Mouse (Mus musculus) lung, postnatal 0 days (tissue): ENCODE results near the gene Gse1.

Experiments
- CTCF ChIP-seq: IDR thresholded peaks from 2 replicates; pipeline ENCODE4 v1.5.1; 2016; ENCODE audit warnings: antibody characterized with exemption, mild to moderate bottlenecking
- EP300 ChIP-seq: IDR thresholded peaks from 2 replicates; pipeline ENCODE4 v1.6.1; 2016; ENCODE audit warnings: antibody characterized with exemption, mild to moderate bottlenecking, control low read depth

- TF ChIP-seq EP300 (no peak), CTCF (no peak)
Observed at GRCm38 (mm10) chr8:120543416-120544055, 315.3 kb downstream of the Gse1 start.
